Mouse (Mus musculus) stomach, postnatal 0 days (tissue): ENCODE data around the gene Tmem189.

Source experiments
- CTCF ChIP-seq: IDR thresholded peaks from 2 replicates; pipeline ENCODE4 v1.5.1; 2016; ENCODE audit warnings: antibody characterized with exemption, low read depth, mild to moderate bottlenecking, moderate library complexity
- EP300 ChIP-seq: optimal IDR thresholded peaks from 2 replicates; pipeline ENCODE3; 2016; ENCODE audit warnings: antibody characterized with exemption

DNA sequence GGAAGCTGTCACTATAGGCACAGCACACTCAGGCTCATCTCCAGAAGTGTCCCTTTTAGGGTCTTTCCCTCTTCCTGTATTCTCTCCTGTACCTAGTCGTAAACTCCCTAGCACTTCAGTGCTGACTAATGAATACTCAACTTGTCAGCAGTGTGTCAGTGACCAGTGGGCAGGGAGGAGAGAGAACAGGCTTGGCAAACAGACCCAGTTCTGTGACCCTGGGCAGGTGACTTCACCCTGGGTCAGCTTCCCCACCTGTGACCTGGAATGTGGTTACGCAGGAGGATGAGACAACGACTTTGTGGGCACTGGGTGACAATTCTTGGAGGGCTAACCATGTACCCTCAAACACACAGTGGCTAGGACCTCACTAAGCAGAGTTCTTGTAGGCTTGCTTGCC lies 72.6 kb downstream of the Tmem189 start:
- TF ChIP-seq CTCF (no peak), EP300 (no peak)
